Mouse (Mus musculus): Measurements from ENCODE around the gene C1rl. TPM values are rescaled to one million over a fixed set of nuclear protein-coding genes. Genes with fewer than 3 reads are reported as not detected.
"Not testable (repeated sequence)": the region's sequence is repeated elsewhere in the genome, so short reads cannot be mapped to it uniquely, and the experiment has no call there.

Gene C1rl
- polyA plus RNA-seq, 1 experiment from 2014 or later: 0.58 TPM

GRCm38 (mm10) chr6:124541176-124541575 is 48.3 kb downstream of the C1rl start:
- not testable (repeated sequence) for H3K36me3 ChIP-seq (ENCODE audit: control insufficient read depth, insufficient read depth, low read length); H3K27ac ChIP-seq (replicated peaks in 1 of 2; ENCODE audit: control insufficient read depth in 1 of 2, insufficient read depth in 1 of 2, low read depth in 2 of 2, low read length in 2 of 2); H3K4me3 ChIP-seq (ENCODE audit: control insufficient read depth in 1 of 2, insufficient read depth in 1 of 2, low read depth in 1 of 2, low read length in 2 of 2); H3K4me2 ChIP-seq (ENCODE audit: low read length); H3K9ac ChIP-seq (ENCODE audit: low read length); H3K9me3 ChIP-seq (ENCODE audit: control insufficient read depth, low read length); ATAC-seq (ENCODE audit: insufficient number of reproducible peaks, insufficient read depth, low FRiP score, low read depth); H3K4me1 ChIP-seq (ENCODE audit: control insufficient read depth in 2 of 2, insufficient read depth in 2 of 2, low read length in 2 of 2); H3K27me3 ChIP-seq (ENCODE audit: control insufficient read depth, insufficient read depth, low read length)
- 68% methylated on average over 2 of the region's 2 CpGs for WGBS

- not testable (repeated sequence) for H3K9me3 ChIP-seq (ENCODE audit: control insufficient read depth, low read length); H3K9ac ChIP-seq (ENCODE audit: low read length); H3K4me2 ChIP-seq (ENCODE audit: low read length); H3K36me3 ChIP-seq (ENCODE audit: control insufficient read depth, insufficient read depth, low read length); H3K27me3 ChIP-seq (ENCODE audit: control insufficient read depth, insufficient read depth, low read length); H3K27ac ChIP-seq (replicated peaks in 1 of 2; ENCODE audit: control insufficient read depth in 1 of 2, insufficient read depth in 1 of 2, low read depth in 2 of 2, low read length in 2 of 2); ATAC-seq (ENCODE audit: insufficient number of reproducible peaks, insufficient read depth, low FRiP score, low read depth); H3K4me1 ChIP-seq (ENCODE audit: control insufficient read depth in 2 of 2, insufficient read depth in 2 of 2, low read length in 2 of 2); H3K4me3 ChIP-seq (ENCODE audit: control insufficient read depth in 1 of 2, insufficient read depth in 1 of 2, low read depth in 1 of 2, low read length in 2 of 2)
- 0% methylated on average over 1 of the region's 1 CpGs for WGBS
These were observed 49.4 kb downstream of the C1rl start, which contains the start of gene C1s1 for GRCm38 (mm10) chr6:124542284-124542683. Gene C1s1, minus strand, starts transcription at chr6:124542359.

- WGBS: 74% methylated on average over 5 of the region's 6 CpGs
- Histone ChIP-seq H3K9me3 (ENCODE audit: control insufficient read depth, low read length) (no peaks in the 10 kb centered on the region), H3K4me1 (ENCODE audit: control insufficient read depth in 2 of 2, insufficient read depth in 2 of 2, low read length in 2 of 2) (no peaks in the 10 kb centered on the region), H3K36me3 (ENCODE audit: control insufficient read depth, insufficient read depth, low read length) (no peaks in the 10 kb centered on the region), H3K4me3 (ENCODE audit: control insufficient read depth in 1 of 2, insufficient read depth in 1 of 2, low read depth in 1 of 2, low read length in 2 of 2) (no peak overlapping the region), H3K27ac (replicated peaks in 1 of 2; ENCODE audit: control insufficient read depth in 1 of 2, insufficient read depth in 1 of 2, low read depth in 2 of 2, low read length in 2 of 2) (no peak overlapping the region), H3K9ac (ENCODE audit: low read length) (no peak overlapping the region), H3K27me3 (ENCODE audit: control insufficient read depth, insufficient read depth, low read length) (no peaks in the 10 kb centered on the region), H3K4me2 (ENCODE audit: low read length) (no peak overlapping the region)
- ATAC-seq (ENCODE audit: insufficient number of reproducible peaks, insufficient read depth, low FRiP score, low read depth): no peak
These were observed 51.6 kb downstream of the C1rl start for GRCm38 (mm10) chr6:124544466-124544865.

DNA sequence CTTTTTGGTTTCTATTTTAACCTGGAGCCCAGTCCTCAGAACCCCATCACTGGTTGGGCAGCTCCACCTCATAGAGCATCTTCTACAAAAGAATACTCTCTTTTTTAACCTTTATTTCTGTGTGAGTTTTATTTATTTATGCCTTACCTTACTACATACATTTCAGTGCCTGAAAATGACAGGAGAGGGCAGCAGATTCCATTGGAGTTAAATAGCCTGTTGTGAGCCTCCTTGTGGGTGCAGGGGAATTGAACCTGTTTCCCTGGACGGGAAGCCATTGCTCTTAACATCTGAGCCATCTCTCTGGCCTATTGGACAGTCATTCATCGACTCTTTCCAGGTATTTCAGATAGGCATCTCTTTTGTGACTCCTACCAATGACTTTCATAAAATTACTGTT is 52.5 kb downstream of the C1rl start:
- H3K4me2 ChIP-seq (ENCODE audit: low read length): no peak overlapping the region
- H3K27ac ChIP-seq (replicated peaks in 1 of 2; ENCODE audit: control insufficient read depth in 1 of 2, insufficient read depth in 1 of 2, low read depth in 2 of 2, low read length in 2 of 2): no peak overlapping the region
- no peaks in the 10 kb centered on the region for H3K27me3 ChIP-seq (ENCODE audit: control insufficient read depth, insufficient read depth, low read length)
- no peak overlapping the region for H3K4me3 ChIP-seq (ENCODE audit: control insufficient read depth in 1 of 2, insufficient read depth in 1 of 2, low read depth in 1 of 2, low read length in 2 of 2)
- H3K9me3 ChIP-seq (ENCODE audit: control insufficient read depth, low read length): no peaks in the 10 kb centered on the region
- H3K9ac ChIP-seq (ENCODE audit: low read length): no peak overlapping the region
- WGBS: 63% methylated on average over 2 of the region's 2 CpGs
- no peaks in the 10 kb centered on the region for H3K36me3 ChIP-seq (ENCODE audit: control insufficient read depth, insufficient read depth, low read length)
- no peak for ATAC-seq (ENCODE audit: insufficient number of reproducible peaks, insufficient read depth, low FRiP score, low read depth)
- no peaks in the 10 kb centered on the region for H3K4me1 ChIP-seq (ENCODE audit: control insufficient read depth in 2 of 2, insufficient read depth in 2 of 2, low read length in 2 of 2)

GRCm38 (mm10) chr6:124547979-124548378 is 55.1 kb downstream of the C1rl start:
- WGBS: 91% methylated on average over 2 of the region's 3 CpGs
- not testable (repeated sequence) for H3K4me3 ChIP-seq (ENCODE audit: control insufficient read depth in 1 of 2, insufficient read depth in 1 of 2, low read depth in 1 of 2, low read length in 2 of 2); H3K4me2 ChIP-seq (ENCODE audit: low read length); H3K27me3 ChIP-seq (ENCODE audit: control insufficient read depth, insufficient read depth, low read length); H3K27ac ChIP-seq (replicated peaks in 1 of 2; ENCODE audit: control insufficient read depth in 1 of 2, insufficient read depth in 1 of 2, low read depth in 2 of 2, low read length in 2 of 2); H3K4me1 ChIP-seq (ENCODE audit: control insufficient read depth in 2 of 2, insufficient read depth in 2 of 2, low read length in 2 of 2); H3K9me3 ChIP-seq (ENCODE audit: control insufficient read depth, low read length); H3K36me3 ChIP-seq (ENCODE audit: control insufficient read depth, insufficient read depth, low read length); ATAC-seq (ENCODE audit: insufficient number of reproducible peaks, insufficient read depth, low FRiP score, low read depth); H3K9ac ChIP-seq (ENCODE audit: low read length)

GRCm38 (mm10) chr6:124549023-124549550 is 56.2 kb downstream of the C1rl start:
- Histone ChIP-seq H3K4me3 (ENCODE audit: control insufficient read depth in 1 of 2, insufficient read depth in 1 of 2, low read depth in 1 of 2, low read length in 2 of 2) (no peak overlapping the region), H3K9ac (ENCODE audit: low read length) (no peak overlapping the region), H3K4me2 (ENCODE audit: low read length) (no peak overlapping the region), H3K27me3 (ENCODE audit: control insufficient read depth, insufficient read depth, low read length) (no peaks in the 10 kb centered on the region), H3K4me1 (ENCODE audit: control insufficient read depth in 2 of 2, insufficient read depth in 2 of 2, low read length in 2 of 2) (no peaks in the 10 kb centered on the region), H3K27ac (replicated peaks in 1 of 2; ENCODE audit: control insufficient read depth in 1 of 2, insufficient read depth in 1 of 2, low read depth in 2 of 2, low read length in 2 of 2) (no peak overlapping the region), H3K36me3 (ENCODE audit: control insufficient read depth, insufficient read depth, low read length) (no peaks in the 10 kb centered on the region), H3K9me3 (ENCODE audit: control insufficient read depth, low read length) (peaks cover 5% of the 10 kb centered on the region)
- ATAC-seq (ENCODE audit: insufficient number of reproducible peaks, insufficient read depth, low FRiP score, low read depth): no peak
- 64% methylated on average over 3 of the region's 3 CpGs for WGBS

- ATAC-seq (ENCODE audit: insufficient number of reproducible peaks, insufficient read depth, low FRiP score, low read depth): no peak
These were observed 59.9 kb downstream of the C1rl start for GRCm38 (mm10) chr6:124552766-124553165.

GRCm38 (mm10) chr6:124555956-124556355 is 63.0 kb downstream of the C1rl start:
- not testable (repeated sequence) for H3K27ac ChIP-seq (replicated peaks in 1 of 2; ENCODE audit: control insufficient read depth in 1 of 2, insufficient read depth in 1 of 2, low read depth in 2 of 2, low read length in 2 of 2); H3K36me3 ChIP-seq (ENCODE audit: control insufficient read depth, insufficient read depth, low read length); H3K9ac ChIP-seq (ENCODE audit: low read length); H3K4me3 ChIP-seq (ENCODE audit: control insufficient read depth in 1 of 2, insufficient read depth in 1 of 2, low read depth in 1 of 2, low read length in 2 of 2); H3K27me3 ChIP-seq (ENCODE audit: control insufficient read depth, insufficient read depth, low read length); H3K9me3 ChIP-seq (ENCODE audit: control insufficient read depth, low read length); ATAC-seq (ENCODE audit: insufficient number of reproducible peaks, insufficient read depth, low FRiP score, low read depth); H3K4me1 ChIP-seq (ENCODE audit: control insufficient read depth in 2 of 2, insufficient read depth in 2 of 2, low read length in 2 of 2); H3K4me2 ChIP-seq (ENCODE audit: low read length)
- 46% methylated on average over 2 of the region's 2 CpGs for WGBS

More at GRCm38 (mm10) chr6:124552766-124553165, 59.9 kb downstream of the C1rl start:
- no peak overlapping the region for H3K4me3 ChIP-seq (ENCODE audit: control insufficient read depth in 1 of 2, insufficient read depth in 1 of 2, low read depth in 1 of 2, low read length in 2 of 2)
- no peaks in the 10 kb centered on the region for H3K36me3 ChIP-seq (ENCODE audit: control insufficient read depth, insufficient read depth, low read length)
- no peaks in the 10 kb centered on the region for H3K27me3 ChIP-seq (ENCODE audit: control insufficient read depth, insufficient read depth, low read length)
- H3K9ac ChIP-seq (ENCODE audit: low read length): no peak overlapping the region
- no peaks in the 10 kb centered on the region for H3K4me1 ChIP-seq (ENCODE audit: control insufficient read depth in 2 of 2, insufficient read depth in 2 of 2, low read length in 2 of 2)
- H3K4me2 ChIP-seq (ENCODE audit: low read length): no peak overlapping the region
- H3K27ac ChIP-seq (replicated peaks in 1 of 2; ENCODE audit: control insufficient read depth in 1 of 2, insufficient read depth in 1 of 2, low read depth in 2 of 2, low read length in 2 of 2): no peak overlapping the region
- 65% methylated on average over 22 of the region's 22 CpGs for WGBS
- H3K9me3 ChIP-seq (ENCODE audit: control insufficient read depth, low read length): peaks cover 5% of the 10 kb centered on the region

Measured in heart, embryonic 14.5 days (tissue).